Mouse (Mus musculus): Measurements from ENCODE around the gene Pik3cg. TPM values are rescaled to one million over a fixed set of nuclear protein-coding genes. Genes with fewer than 3 reads are reported as not detected.
"Not testable (repeated sequence)": the region's sequence is repeated elsewhere in the genome, so short reads cannot be mapped to it uniquely, and the experiment has no call there.

The Pik3cg gene
- 0.78 and 0.97 TPM in 2 replicates for polyA plus RNA-seq (2015; fragmentation: Nextera tagmentation; extraction: Ambion mirVana)

GRCm38 (mm10) chr12:32207948-32208891, at the start of gene Pik3cg:
Pik3cg (minus strand) TSS chr12:32208659.
- Histone ChIP-seq H3K9me3 (no peaks in the 10 kb centered on the region), H3K4me3 (no peak within 1 kb of the TSS), H3K4me2 (replicated peaks) (no peak within 1 kb of the TSS), H3K4me1 (peaks cover 15% of the 10 kb centered on the region), H3K27ac (replicated peaks) (no peak within 1 kb of the TSS), H3K9ac (replicated peaks) (no peak within 1 kb of the TSS), H3K27me3 (no peaks in the 10 kb centered on the region), H3K36me3 (no peaks in the 10 kb centered on the region)
- WGBS: 67% methylated on average over 22 of the region's 22 CpGs
- ATAC-seq (replicated peaks): no peak

GRCm38 (mm10) chr12:32248483-32248882, 40.0 kb upstream of the Pik3cg start:
- WGBS: 72% methylated on average over 2 of the region's 2 CpGs

GRCm38 (mm10) chr12:32245566-32246233, 37.2 kb upstream of the Pik3cg start:
- H3K4me1 ChIP-seq: no peaks in the 10 kb centered on the region
- WGBS: 77% methylated on average over 5 of the region's 5 CpGs
- no peaks in the 10 kb centered on the region for H3K9me3 ChIP-seq
- H3K36me3 ChIP-seq: no peaks in the 10 kb centered on the region
- ATAC-seq (replicated peaks): peak; percentile 55; the same call in 1 of the 2 replicates
- H3K27me3 ChIP-seq: no peaks in the 10 kb centered on the region
- H3K9ac ChIP-seq (replicated peaks): no peak overlapping the region
- H3K4me2 ChIP-seq (replicated peaks): no peak overlapping the region
- no peak overlapping the region for H3K27ac ChIP-seq (replicated peaks)
- H3K4me3 ChIP-seq: no peak overlapping the region

More at GRCm38 (mm10) chr12:32248483-32248882, 40.0 kb upstream of the Pik3cg start:
- Histone ChIP-seq H3K36me3 (no peaks in the 10 kb centered on the region), H3K4me1 (no peaks in the 10 kb centered on the region), H3K4me3 (no peak overlapping the region), H3K9ac (replicated peaks) (no peak overlapping the region), H3K9me3 (no peaks in the 10 kb centered on the region), H3K27ac (replicated peaks) (no peak overlapping the region), H3K4me2 (replicated peaks) (no peak overlapping the region), H3K27me3 (no peaks in the 10 kb centered on the region)
- ATAC-seq (replicated peaks): no peak

GRCm38 (mm10) chr12:32243586-32243985, 35.1 kb upstream of the Pik3cg start:
- Histone ChIP-seq H3K4me2 (replicated peaks) (no peak overlapping the region), H3K9ac (replicated peaks) (no peak overlapping the region), H3K27me3 (no peaks in the 10 kb centered on the region), H3K27ac (replicated peaks) (no peak overlapping the region), H3K9me3 (no peaks in the 10 kb centered on the region), H3K4me1 (0 out of 2 replicates have a peak, but pooled peaks cover 2% of the 10 kb centered on the region), H3K36me3 (no peaks in the 10 kb centered on the region), H3K4me3 (no peak overlapping the region)
- 82% methylated on average over 1 of the region's 1 CpGs for WGBS
- ATAC-seq (replicated peaks): no peak

- not testable (repeated sequence) for H3K27me3 ChIP-seq; ATAC-seq (replicated peaks); H3K9me3 ChIP-seq; H3K9ac ChIP-seq (replicated peaks); H3K4me3 ChIP-seq; H3K27ac ChIP-seq (replicated peaks); H3K36me3 ChIP-seq; H3K4me1 ChIP-seq; H3K4me2 ChIP-seq (replicated peaks)
- 82% methylated on average over 3 of the region's 3 CpGs for WGBS
Observed at GRCm38 (mm10) chr12:32239134-32239533, 30.7 kb upstream of the Pik3cg start.

- Histone ChIP-seq H3K27ac (replicated peaks) (peak overlapping the region; percentile 40; the same call in 1 of the 2 replicates), H3K4me1 (0 out of 2 replicates have a peak, but pooled peaks cover 3% of the 10 kb centered on the region), H3K36me3 (no peaks in the 10 kb centered on the region), H3K4me3 (no peak overlapping the region), H3K9me3 (no peaks in the 10 kb centered on the region), H3K9ac (replicated peaks) (no peak overlapping the region), H3K4me2 (replicated peaks) (no peak overlapping the region), H3K27me3 (no peaks in the 10 kb centered on the region)
- ATAC-seq (replicated peaks): 0 out of 2 replicates have a peak, but pooled peaks have one; percentile 44
- WGBS: 70% methylated on average over 5 of the region's 5 CpGs
Observed at GRCm38 (mm10) chr12:32238433-32238832, 30.0 kb upstream of the Pik3cg start.

GRCm38 (mm10) chr12:32237839-32238238, 29.4 kb upstream of the Pik3cg start:
- ATAC-seq (replicated peaks): no peak
- H3K27ac ChIP-seq (replicated peaks): 0 out of 2 replicates have a peak overlapping the region, but pooled peaks have one; percentile 0

GRCm38 (mm10) chr12:32237139-32237538, 28.7 kb upstream of the Pik3cg start:
- 68% methylated on average over 1 of the region's 1 CpGs for WGBS
- H3K36me3 ChIP-seq: no peaks in the 10 kb centered on the region
- no peak overlapping the region for H3K27ac ChIP-seq (replicated peaks)
- ATAC-seq (replicated peaks): no peak
- H3K4me3 ChIP-seq: no peak overlapping the region
- H3K9me3 ChIP-seq: no peaks in the 10 kb centered on the region
- H3K4me2 ChIP-seq (replicated peaks): no peak overlapping the region
- 0 out of 2 replicates have a peak, but pooled peaks cover 3% of the 10 kb centered on the region for H3K4me1 ChIP-seq
- no peak overlapping the region for H3K9ac ChIP-seq (replicated peaks)
- no peaks in the 10 kb centered on the region for H3K27me3 ChIP-seq

More at GRCm38 (mm10) chr12:32237839-32238238, 29.4 kb upstream of the Pik3cg start:
- Histone ChIP-seq H3K9me3 (no peaks in the 10 kb centered on the region), H3K9ac (replicated peaks) (no peak overlapping the region), H3K36me3 (no peaks in the 10 kb centered on the region), H3K4me2 (replicated peaks) (no peak overlapping the region), H3K4me1 (0 out of 2 replicates have a peak, but pooled peaks cover 3% of the 10 kb centered on the region), H3K4me3 (no peak overlapping the region), H3K27me3 (no peaks in the 10 kb centered on the region)
- 46% methylated on average over 5 of the region's 5 CpGs for WGBS

- H3K4me3 ChIP-seq: no peak overlapping the region
- no peaks in the 10 kb centered on the region for H3K36me3 ChIP-seq
- H3K9ac ChIP-seq (replicated peaks): no peak overlapping the region
- WGBS: 85% methylated on average over 3 of the region's 3 CpGs
- no peak overlapping the region for H3K27ac ChIP-seq (replicated peaks)
- no peak overlapping the region for H3K4me2 ChIP-seq (replicated peaks)
- no peak for ATAC-seq (replicated peaks)
- H3K4me1 ChIP-seq: 0 out of 2 replicates have a peak, but pooled peaks cover 3% of the 10 kb centered on the region
- no peaks in the 10 kb centered on the region for H3K9me3 ChIP-seq
- H3K27me3 ChIP-seq: no peaks in the 10 kb centered on the region
Observed at GRCm38 (mm10) chr12:32236450-32236849, 28.0 kb upstream of the Pik3cg start.

- no peak for ATAC-seq (replicated peaks)
- 54% methylated on average over 4 of the region's 4 CpGs for WGBS
Observed at GRCm38 (mm10) chr12:32233871-32234270, 25.4 kb upstream of the Pik3cg start.

GRCm38 (mm10) chr12:32231398-32231797, 22.9 kb upstream of the Pik3cg start:
- Histone ChIP-seq H3K4me2 (replicated peaks) (no peak overlapping the region), H3K4me1 (peaks cover 9% of the 10 kb centered on the region), H3K9me3 (no peaks in the 10 kb centered on the region), H3K36me3 (no peaks in the 10 kb centered on the region), H3K9ac (replicated peaks) (no peak overlapping the region), H3K27ac (replicated peaks) (no peak overlapping the region), H3K27me3 (no peaks in the 10 kb centered on the region), H3K4me3 (no peak overlapping the region)
- WGBS: 80% methylated on average over 1 of the region's 1 CpGs
- no peak for ATAC-seq (replicated peaks)

More at GRCm38 (mm10) chr12:32233871-32234270, 25.4 kb upstream of the Pik3cg start:
- Histone ChIP-seq H3K9me3 (no peaks in the 10 kb centered on the region), H3K9ac (replicated peaks) (no peak overlapping the region), H3K27me3 (no peaks in the 10 kb centered on the region), H3K36me3 (no peaks in the 10 kb centered on the region), H3K4me1 (peaks cover 12% of the 10 kb centered on the region), H3K4me3 (no peak overlapping the region), H3K4me2 (replicated peaks) (no peak overlapping the region), H3K27ac (replicated peaks) (no peak overlapping the region)

GRCm38 (mm10) chr12:32223629-32224028, 15.2 kb upstream of the Pik3cg start:
- ATAC-seq (replicated peaks): no peak
- H3K4me3 ChIP-seq: no peak overlapping the region
- 100% methylated on average over 1 of the region's 1 CpGs for WGBS

More at GRCm38 (mm10) chr12:32223629-32224028, 15.2 kb upstream of the Pik3cg start:
- H3K4me2 ChIP-seq (replicated peaks): no peak overlapping the region
- H3K4me1 ChIP-seq: no peaks in the 10 kb centered on the region
- H3K27me3 ChIP-seq: no peaks in the 10 kb centered on the region
- no peaks in the 10 kb centered on the region for H3K9me3 ChIP-seq
- no peaks in the 10 kb centered on the region for H3K36me3 ChIP-seq
- no peak overlapping the region for H3K9ac ChIP-seq (replicated peaks)
- no peak overlapping the region for H3K27ac ChIP-seq (replicated peaks)

Measured in forebrain, embryonic 15.5 days (tissue).